Mouse (Mus musculus): Measurements from ENCODE around the gene D630003M21Rik. TPM values are rescaled to one million over a fixed set of nuclear protein-coding genes. Genes with fewer than 3 reads are reported as not detected.

The D630003M21Rik gene
- polyA plus RNA-seq, 1 experiment from 2014 or later = 9.1 TPM

- no peak overlapping the region for H3K9ac ChIP-seq
- no peak for DNase-seq
- 0 out of 2 replicates have a peak, but pooled peaks cover 4% of the 10 kb centered on the region for H3K36me3 ChIP-seq (ENCODE audit: insufficient read depth)
- H3K9me3 ChIP-seq (ENCODE audit: low read depth, low read length) = no peaks in the 10 kb centered on the region
- WGBS = 69% methylated on average over 4 of the region's 4 CpGs
- no peak overlapping the region for H3K4me3 ChIP-seq (ENCODE audit: low read depth, low read length)
- H3K27ac ChIP-seq (ENCODE audit: low read depth) = no peak overlapping the region
- H3K27me3 ChIP-seq (ENCODE audit: insufficient read depth, low read length) = no peaks in the 10 kb centered on the region
- no peak for ATAC-seq (ENCODE audit: insufficient read depth)
- peak; percentile 57 for TF ChIP-seq CTCF (IDR thresholded peaks at IDR 0.05; ENCODE audit: low read depth)
- H3K4me1 ChIP-seq (ENCODE audit: insufficient read depth) = peaks cover 9% of the 10 kb centered on the region; the same call in 1 of the 2 replicates
- no peak overlapping the region for H3K4me2 ChIP-seq
These were observed 17.1 kb downstream of the D630003M21Rik start for GRCm38 (mm10) chr2:158211764-158212471.

- H3K36me3 ChIP-seq (ENCODE audit: insufficient read depth) = 0 out of 2 replicates have a peak, but pooled peaks cover 4% of the 10 kb centered on the region
- no peak overlapping the region for H3K9ac ChIP-seq
- H3K4me3 ChIP-seq (ENCODE audit: low read depth, low read length) = no peak overlapping the region
- H3K4me2 ChIP-seq = peak overlapping the region; percentile 29; the same call in 1 of the 2 replicates
- peak; percentile 44 for DNase-seq
- H3K4me1 ChIP-seq (ENCODE audit: insufficient read depth) = peaks cover 9% of the 10 kb centered on the region; the same call in 1 of the 2 replicates
- 26% methylated on average over 10 of the region's 10 CpGs for WGBS
- ATAC-seq (ENCODE audit: insufficient read depth) = no peak
- H3K9me3 ChIP-seq (ENCODE audit: low read depth, low read length) = no peaks in the 10 kb centered on the region
- H3K27ac ChIP-seq (ENCODE audit: low read depth) = 0 out of 2 replicates have a peak overlapping the region, but pooled peaks have one; percentile 26
- TF ChIP-seq CTCF (IDR thresholded peaks at IDR 0.05; ENCODE audit: low read depth) = peak; percentile 18; the same call in 1 of the 2 replicates
- no peaks in the 10 kb centered on the region for H3K27me3 ChIP-seq (ENCODE audit: insufficient read depth, low read length)
These were observed 18.1 kb downstream of the D630003M21Rik start for GRCm38 (mm10) chr2:158210958-158211357.

- DNase-seq (peak; percentile 39), ATAC-seq (ENCODE audit: insufficient read depth) (no peak)
- H3K27me3 ChIP-seq (ENCODE audit: insufficient read depth, low read length) = no peaks in the 10 kb centered on the region
- 0 out of 2 replicates have a peak, but pooled peaks have one; percentile 1 for TF ChIP-seq CTCF (IDR thresholded peaks at IDR 0.05; ENCODE audit: low read depth)
- no peak overlapping the region for H3K9ac ChIP-seq
- 50% methylated on average over 4 of the region's 4 CpGs for WGBS
- peaks cover 9% of the 10 kb centered on the region; the same call in 1 of the 2 replicates for H3K4me1 ChIP-seq (ENCODE audit: insufficient read depth)
- 0 out of 2 replicates have a peak overlapping the region, but pooled peaks have one; percentile 26 for H3K27ac ChIP-seq (ENCODE audit: low read depth)
- H3K36me3 ChIP-seq (ENCODE audit: insufficient read depth) = 0 out of 2 replicates have a peak, but pooled peaks cover 4% of the 10 kb centered on the region
- H3K4me2 ChIP-seq = no peak overlapping the region
- H3K4me3 ChIP-seq (ENCODE audit: low read depth, low read length) = no peak overlapping the region
- no peaks in the 10 kb centered on the region for H3K9me3 ChIP-seq (ENCODE audit: low read depth, low read length)
These were observed 18.5 kb downstream of the D630003M21Rik start for GRCm38 (mm10) chr2:158210503-158210902.

- no peak for ATAC-seq (ENCODE audit: insufficient read depth)
These were observed 19.2 kb downstream of the D630003M21Rik start for GRCm38 (mm10) chr2:158209776-158210175.

GRCm38 (mm10) chr2:158207848-158208247 lies 21.2 kb downstream of the D630003M21Rik start:
- DNase-seq = peak; percentile 85

More at GRCm38 (mm10) chr2:158209776-158210175, 19.2 kb downstream of the D630003M21Rik start:
- H3K4me1 ChIP-seq (ENCODE audit: insufficient read depth) = peaks cover 9% of the 10 kb centered on the region; the same call in 1 of the 2 replicates
- no peak for DNase-seq
- no peak overlapping the region for H3K9ac ChIP-seq
- H3K4me3 ChIP-seq (ENCODE audit: low read depth, low read length) = no peak overlapping the region
- H3K27ac ChIP-seq (ENCODE audit: low read depth) = no peak overlapping the region
- no peak for TF ChIP-seq CTCF (IDR thresholded peaks at IDR 0.05; ENCODE audit: low read depth)
- no peaks in the 10 kb centered on the region for H3K27me3 ChIP-seq (ENCODE audit: insufficient read depth, low read length)
- 51% methylated on average over 9 of the region's 9 CpGs for WGBS
- no peak overlapping the region for H3K4me2 ChIP-seq
- 0 out of 2 replicates have a peak, but pooled peaks cover 2% of the 10 kb centered on the region for H3K36me3 ChIP-seq (ENCODE audit: insufficient read depth)
- no peaks in the 10 kb centered on the region for H3K9me3 ChIP-seq (ENCODE audit: low read depth, low read length)

GRCm38 (mm10) chr2:158204114-158204513 lies 24.9 kb downstream of the D630003M21Rik start:
- WGBS = 7% methylated on average over 7 of the region's 7 CpGs
- Histone ChIP-seq H3K36me3 (ENCODE audit: insufficient read depth) (0 out of 2 replicates have a peak, but pooled peaks cover 9% of the 10 kb centered on the region), H3K9me3 (ENCODE audit: low read depth, low read length) (no peaks in the 10 kb centered on the region), H3K9ac (no peak overlapping the region), H3K27ac (ENCODE audit: low read depth) (no peak overlapping the region), H3K4me3 (ENCODE audit: low read depth, low read length) (no peak overlapping the region), H3K4me2 (no peak overlapping the region), H3K27me3 (ENCODE audit: insufficient read depth, low read length) (no peaks in the 10 kb centered on the region), H3K4me1 (ENCODE audit: insufficient read depth) (no peaks in the 10 kb centered on the region)
- peak; percentile 100 for TF ChIP-seq CTCF (IDR thresholded peaks at IDR 0.05; ENCODE audit: low read depth)
- ATAC-seq (ENCODE audit: insufficient read depth) (peak; percentile 57; the same call in 1 of the 2 replicates), DNase-seq (peak; percentile 89)

More at GRCm38 (mm10) chr2:158207848-158208247, 21.2 kb downstream of the D630003M21Rik start:
- ATAC-seq (ENCODE audit: insufficient read depth) = peak; percentile 30; the same call in 1 of the 2 replicates
- peak; percentile 97 for TF ChIP-seq CTCF (IDR thresholded peaks at IDR 0.05; ENCODE audit: low read depth)
- H3K27me3 ChIP-seq (ENCODE audit: insufficient read depth, low read length) = no peaks in the 10 kb centered on the region
- no peak overlapping the region for H3K4me3 ChIP-seq (ENCODE audit: low read depth, low read length)
- no peak overlapping the region for H3K27ac ChIP-seq (ENCODE audit: low read depth)
- no peaks in the 10 kb centered on the region for H3K9me3 ChIP-seq (ENCODE audit: low read depth, low read length)
- peaks cover 9% of the 10 kb centered on the region; the same call in 1 of the 2 replicates for H3K4me1 ChIP-seq (ENCODE audit: insufficient read depth)
- no peak overlapping the region for H3K4me2 ChIP-seq
- H3K36me3 ChIP-seq (ENCODE audit: insufficient read depth) = 0 out of 2 replicates have a peak, but pooled peaks cover 5% of the 10 kb centered on the region
- WGBS = 10% methylated on average over 12 of the region's 12 CpGs
- no peak overlapping the region for H3K9ac ChIP-seq

- Histone ChIP-seq H3K9me3 (ENCODE audit: low read depth, low read length) (no peaks in the 10 kb centered on the region), H3K36me3 (ENCODE audit: insufficient read depth) (0 out of 2 replicates have a peak, but pooled peaks cover 9% of the 10 kb centered on the region), H3K4me1 (ENCODE audit: insufficient read depth) (no peaks in the 10 kb centered on the region), H3K4me3 (ENCODE audit: low read depth, low read length) (no peak overlapping the region), H3K27me3 (ENCODE audit: insufficient read depth, low read length) (no peaks in the 10 kb centered on the region), H3K4me2 (no peak overlapping the region), H3K9ac (no peak overlapping the region), H3K27ac (ENCODE audit: low read depth) (no peak overlapping the region)
- ATAC-seq (ENCODE audit: insufficient read depth) (no peak), DNase-seq (no peak)
- 74% methylated on average over 4 of the region's 4 CpGs for WGBS
- TF ChIP-seq CTCF (IDR thresholded peaks at IDR 0.05; ENCODE audit: low read depth) = no peak
These were observed 25.3 kb downstream of the D630003M21Rik start for GRCm38 (mm10) chr2:158203686-158204085.

Data from lung, embryonic 14.5 days (tissue).